Mouse (Mus musculus): ENCODE data around the gene Tcfl5.

Tcfl5 gene

GRCm38 (mm10) chr2:180642555-180643260, at the start of gene Tcfl5:
Gene Tcfl5 (minus strand): TSS chr2:180642708.
- ATAC-seq (ENCODE audit: low TSS enrichment), result no peak

- ATAC-seq (ENCODE audit: low TSS enrichment), result no peak
Observed at GRCm38 (mm10) chr2:180689841-180690240, 47.3 kb upstream of the Tcfl5 start.

GRCm38 (mm10) chr2:180684031-180684430, 41.5 kb upstream of the Tcfl5 start:
- no peak for ATAC-seq (ENCODE audit: low TSS enrichment)

- no peak for ATAC-seq (ENCODE audit: low TSS enrichment)
Observed at GRCm38 (mm10) chr2:180683524-180683923, 41.0 kb upstream of the Tcfl5 start.

GRCm38 (mm10) chr2:180681225-180681624, 38.7 kb upstream of the Tcfl5 start:
- no peak for ATAC-seq (ENCODE audit: low TSS enrichment)

GRCm38 (mm10) chr2:180678609-180679140, 36.2 kb upstream of the Tcfl5 start:
- peak; percentile 68 for ATAC-seq (ENCODE audit: low TSS enrichment)

GRCm38 (mm10) chr2:180676706-180677105, 34.2 kb upstream of the Tcfl5 start:
- ATAC-seq (ENCODE audit: low TSS enrichment), result no peak

- no peak for ATAC-seq (ENCODE audit: low TSS enrichment)
Observed at GRCm38 (mm10) chr2:180662008-180662407, 19.5 kb upstream of the Tcfl5 start.

GRCm38 (mm10) chr2:180660521-180660920, 18.0 kb upstream of the Tcfl5 start:
- no peak for ATAC-seq (ENCODE audit: low TSS enrichment)

GRCm38 (mm10) chr2:180659353-180660150, 17.0 kb upstream of the Tcfl5 start:
- ATAC-seq (ENCODE audit: low TSS enrichment), result peak; percentile 18; the same call in 1 of the 2 replicates

- ATAC-seq (ENCODE audit: low TSS enrichment), result no peak
Observed at GRCm38 (mm10) chr2:180658381-180658780, 15.9 kb upstream of the Tcfl5 start.

- ATAC-seq (ENCODE audit: low TSS enrichment), result peak; percentile 88
Observed at GRCm38 (mm10) chr2:180657394-180658013, 15.0 kb upstream of the Tcfl5 start.

GRCm38 (mm10) chr2:180655150-180655549, 12.6 kb upstream of the Tcfl5 start:
- ATAC-seq (ENCODE audit: low TSS enrichment), result no peak

- no peak for ATAC-seq (ENCODE audit: low TSS enrichment)
Observed at GRCm38 (mm10) chr2:180654666-180655065, 12.2 kb upstream of the Tcfl5 start.

GRCm38 (mm10) chr2:180646841-180647240, 4.3 kb upstream of the Tcfl5 start:
- no peak for ATAC-seq (ENCODE audit: low TSS enrichment)

GRCm38 (mm10) chr2:180643626-180644025, 1.1 kb upstream of the Tcfl5 start:
- ATAC-seq (ENCODE audit: low TSS enrichment), result no peak

GRCm38 (mm10) chr2:180641576-180642554, 643 bp downstream of the Tcfl5 start:
- ATAC-seq (ENCODE audit: low TSS enrichment), result no peak

GRCm38 (mm10) chr2:180611882-180612281, 30.6 kb downstream of the Tcfl5 start:
- no peak for ATAC-seq (ENCODE audit: low TSS enrichment)

GRCm38 (mm10) chr2:180610283-180610682, 32.2 kb downstream of the Tcfl5 start:
- ATAC-seq (ENCODE audit: low TSS enrichment), result no peak

- ATAC-seq (ENCODE audit: low TSS enrichment), result no peak
Observed at GRCm38 (mm10) chr2:180604781-180605180, 37.7 kb downstream of the Tcfl5 start.

GRCm38 (mm10) chr2:180600569-180601021, 41.9 kb downstream of the Tcfl5 start:
- ATAC-seq (ENCODE audit: low TSS enrichment), result peak; percentile 36; the same call in 1 of the 2 replicates

Data from frontal cortex, adult (tissue).